Mouse (Mus musculus): ENCODE measurements around the gene Rad51b. TPM values are rescaled to one million over a fixed set of nuclear protein-coding genes. Genes with fewer than 3 reads are reported as not detected.

The Rad51b gene
- total RNA-seq, 1 experiment from 2014 or later, result 0.70 TPM

DNA sequence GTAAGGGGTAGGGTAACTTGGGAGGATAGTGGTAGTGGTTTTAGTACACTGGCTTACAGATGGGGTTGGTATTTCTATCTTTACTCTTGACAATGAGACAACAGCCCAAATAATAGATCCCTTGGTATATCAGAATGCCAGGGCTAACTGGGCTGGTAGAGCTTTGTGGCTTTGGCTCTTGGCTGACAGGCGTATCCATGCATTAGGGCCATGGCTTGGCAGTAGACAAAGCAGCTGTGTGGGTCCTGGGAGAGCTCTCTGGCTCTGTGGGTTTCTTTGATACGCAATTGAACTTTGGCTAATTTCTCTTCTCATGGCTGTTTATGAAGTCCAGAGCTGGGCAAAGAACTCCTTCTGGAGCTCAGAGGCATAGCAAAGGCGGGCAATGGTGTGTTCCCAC lies 488.6 kb downstream of the Rad51b start:
- no peak for ATAC-seq (ENCODE audit: extremely low read depth, insufficient number of reproducible peaks, low FRiP score, poor library complexity, severe bottlenecking)

DNA sequence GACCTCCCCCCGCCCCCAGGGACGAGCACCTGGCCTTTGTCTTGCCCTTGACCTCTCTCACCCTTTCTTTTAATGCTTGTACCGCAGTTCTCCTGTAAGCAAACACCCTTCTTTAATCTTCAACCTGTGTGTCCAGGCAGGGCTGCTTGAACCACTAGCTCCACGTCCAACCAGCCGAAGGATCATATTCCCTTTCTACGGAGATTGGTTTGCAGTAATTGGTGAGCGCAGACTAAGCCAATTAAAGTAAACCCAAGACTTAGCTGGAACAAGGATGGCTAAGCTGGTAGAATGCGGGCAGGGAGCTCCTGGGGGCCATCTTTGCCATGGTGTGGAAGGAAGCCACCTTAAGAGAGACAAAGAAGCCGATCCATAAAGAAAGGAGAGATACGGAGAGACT lies 490.5 kb downstream of the Rad51b start:
- ATAC-seq (ENCODE audit: extremely low read depth, insufficient number of reproducible peaks, low FRiP score, poor library complexity, severe bottlenecking), result no peak

DNA sequence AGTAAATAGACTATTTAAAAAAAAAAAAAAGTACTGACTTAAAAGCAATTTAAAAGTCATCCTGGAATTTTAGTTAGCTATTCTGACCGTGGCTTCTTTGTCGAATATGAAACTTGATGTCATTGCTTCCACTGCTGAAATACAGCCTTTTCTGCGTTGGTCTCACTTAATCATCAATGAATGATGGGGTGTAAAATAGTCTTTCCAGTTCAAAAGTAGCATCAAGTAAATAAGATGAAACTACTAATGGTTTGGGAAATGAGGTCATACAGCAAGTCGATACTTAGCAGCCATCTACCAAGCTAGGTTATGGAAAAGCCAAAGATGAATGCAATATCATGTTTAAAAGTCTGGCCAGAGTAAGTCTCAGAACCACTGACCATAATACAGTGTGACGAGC lies 491.3 kb downstream of the Rad51b start:
- ATAC-seq (ENCODE audit: extremely low read depth, insufficient number of reproducible peaks, low FRiP score, poor library complexity, severe bottlenecking), result no peak

DNA sequence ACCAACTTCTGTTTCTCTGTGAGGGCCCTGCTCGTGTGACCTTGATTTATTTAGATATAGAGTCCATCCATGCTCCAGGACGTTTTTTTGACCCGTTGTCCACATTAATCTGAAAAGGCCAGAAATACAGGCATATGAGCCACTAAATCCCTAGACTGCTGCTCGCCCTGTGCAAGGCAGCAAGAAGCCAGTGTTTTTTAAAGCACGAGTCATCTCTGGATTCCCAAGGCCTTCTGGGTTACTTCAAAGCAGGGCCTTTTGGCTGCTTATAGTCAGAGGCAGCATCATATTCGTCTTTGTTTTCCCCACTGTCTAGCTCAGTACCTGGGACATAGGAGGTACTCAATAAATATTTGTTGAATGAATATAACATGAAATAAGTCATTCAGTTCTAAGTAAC lies 492.4 kb downstream of the Rad51b start:
- ATAC-seq (ENCODE audit: extremely low read depth, insufficient number of reproducible peaks, low FRiP score, poor library complexity, severe bottlenecking), result no peak

DNA sequence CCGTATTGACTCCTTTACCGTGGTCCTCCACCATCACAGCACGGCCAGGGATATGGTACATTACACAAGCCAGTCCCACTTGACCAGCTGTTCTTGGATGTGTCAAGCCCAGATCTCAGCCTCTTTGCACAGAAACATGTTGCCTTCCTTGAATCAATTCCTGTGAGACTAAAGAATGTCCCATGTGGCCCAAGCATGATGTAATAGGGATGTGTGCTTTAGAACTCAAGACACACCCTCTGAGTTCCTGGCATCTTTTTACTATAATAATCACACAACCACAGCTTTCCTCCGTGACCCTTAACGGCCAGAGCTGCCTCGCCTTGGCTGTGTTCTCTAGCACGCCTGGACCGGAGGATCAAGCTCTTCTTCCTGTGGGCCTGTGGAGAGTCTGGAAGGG lies 496.3 kb downstream of the Rad51b start:
- no peak for ATAC-seq (ENCODE audit: extremely low read depth, insufficient number of reproducible peaks, low FRiP score, poor library complexity, severe bottlenecking)

DNA sequence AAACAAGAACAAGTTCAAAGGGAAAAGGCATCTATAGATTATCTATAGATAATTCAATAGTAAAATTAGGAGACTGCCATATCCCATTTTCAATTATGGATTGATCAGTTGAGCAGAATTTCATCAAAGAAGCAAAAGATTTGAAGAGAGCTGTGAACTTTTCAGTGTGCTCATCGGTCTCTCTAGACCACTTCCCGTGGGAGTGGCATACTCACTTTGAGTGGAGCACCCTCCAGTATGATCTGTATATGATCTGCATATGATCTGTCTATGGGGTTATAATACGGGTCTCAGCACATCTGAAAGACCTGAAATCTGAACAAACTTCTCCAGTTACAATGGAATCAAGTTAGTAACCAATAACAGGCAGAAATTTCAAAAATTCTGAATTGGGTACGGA lies 497.7 kb downstream of the Rad51b start:
- ATAC-seq (ENCODE audit: extremely low read depth, insufficient number of reproducible peaks, low FRiP score, poor library complexity, severe bottlenecking), result no peak

DNA sequence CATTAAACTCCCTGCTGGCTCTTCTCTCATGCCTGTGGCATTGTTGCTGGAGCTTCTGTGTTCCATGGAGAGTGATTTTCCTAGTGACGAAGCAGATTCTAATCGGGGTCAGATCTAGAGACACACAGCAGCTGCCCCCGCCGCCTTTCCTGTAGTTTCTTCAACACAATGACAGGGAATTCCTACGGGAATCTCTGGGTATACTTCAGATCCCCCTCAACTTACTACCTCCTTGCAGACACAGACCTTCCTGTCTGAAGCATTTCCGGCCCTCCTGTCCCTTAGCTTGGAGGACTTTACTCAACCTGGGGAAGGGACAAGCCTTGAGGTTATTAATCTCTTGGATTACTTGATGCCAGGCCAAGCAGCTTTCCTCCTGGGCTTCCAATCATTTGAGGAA lies 499.2 kb downstream of the Rad51b start:
- ATAC-seq (ENCODE audit: extremely low read depth, insufficient number of reproducible peaks, low FRiP score, poor library complexity, severe bottlenecking), result no peak

DNA sequence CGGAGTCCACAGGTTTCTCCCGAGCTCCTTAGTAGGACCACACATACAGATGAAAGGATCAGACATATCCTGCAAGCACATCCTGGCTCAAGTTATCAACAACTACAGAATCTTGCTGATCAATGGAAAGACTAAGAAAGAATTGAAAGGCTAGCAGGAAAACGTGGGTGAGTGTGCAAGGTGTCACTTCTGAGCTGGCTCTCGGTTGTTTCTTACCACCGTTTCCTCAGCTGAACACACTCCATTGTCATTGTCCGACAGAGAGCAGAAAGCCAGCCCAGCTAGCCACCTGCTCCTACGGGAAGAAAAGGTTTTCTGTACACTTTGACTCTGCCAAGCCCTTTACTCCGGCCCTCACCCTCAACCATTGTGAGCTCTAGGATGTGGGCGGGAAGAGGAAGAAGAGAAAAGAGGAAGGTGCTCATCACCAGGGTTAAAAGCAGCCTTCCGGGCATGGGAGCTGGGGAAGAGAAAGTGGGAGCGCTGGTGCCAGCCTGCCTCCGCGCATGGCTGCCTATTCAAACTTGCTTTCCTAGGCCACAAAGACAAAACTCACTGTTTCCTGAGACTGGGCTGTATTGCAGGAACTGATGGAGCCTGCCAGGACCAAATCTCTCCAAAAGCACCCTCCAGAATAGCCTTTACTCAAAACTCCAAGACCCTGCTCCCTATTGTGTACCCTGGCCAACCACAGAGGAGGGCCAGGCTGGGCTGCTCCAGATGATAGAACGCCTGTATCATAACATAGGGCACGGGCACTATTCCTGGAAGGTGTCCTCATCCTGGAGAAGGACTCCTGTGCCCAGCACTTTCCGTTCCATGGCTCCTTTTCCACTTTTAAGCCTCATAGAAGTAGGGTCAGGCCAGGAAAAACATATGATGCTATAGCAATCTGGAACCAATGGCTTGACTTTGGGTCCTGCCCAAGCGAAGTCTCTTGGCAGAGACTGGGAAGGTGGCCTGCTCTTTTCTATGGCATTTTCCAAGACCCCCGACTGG lies 500.0 kb downstream of the Rad51b start:
- no peak for ATAC-seq (ENCODE audit: extremely low read depth, insufficient number of reproducible peaks, low FRiP score, poor library complexity, severe bottlenecking)

DNA sequence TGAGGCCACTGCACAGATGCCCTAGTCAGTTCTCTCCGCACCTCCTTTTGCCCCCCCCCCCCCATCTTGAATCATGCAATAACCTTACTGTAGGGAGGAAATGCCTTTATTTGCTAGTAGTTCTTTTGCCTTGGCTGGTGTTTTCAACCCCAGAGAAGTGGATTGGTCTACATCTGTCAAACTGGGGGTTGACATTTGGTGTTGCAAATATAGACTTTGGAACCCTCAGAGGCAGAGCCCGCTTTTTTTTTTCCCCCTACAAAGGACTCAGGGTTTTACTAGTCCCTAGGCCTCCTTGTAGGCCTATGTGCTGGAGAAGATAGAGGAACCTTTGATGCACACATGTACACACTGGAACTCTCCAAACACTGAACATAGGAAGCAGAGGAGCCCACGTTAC lies 501.4 kb downstream of the Rad51b start:
- ATAC-seq (ENCODE audit: extremely low read depth, insufficient number of reproducible peaks, low FRiP score, poor library complexity, severe bottlenecking), result no peak

DNA sequence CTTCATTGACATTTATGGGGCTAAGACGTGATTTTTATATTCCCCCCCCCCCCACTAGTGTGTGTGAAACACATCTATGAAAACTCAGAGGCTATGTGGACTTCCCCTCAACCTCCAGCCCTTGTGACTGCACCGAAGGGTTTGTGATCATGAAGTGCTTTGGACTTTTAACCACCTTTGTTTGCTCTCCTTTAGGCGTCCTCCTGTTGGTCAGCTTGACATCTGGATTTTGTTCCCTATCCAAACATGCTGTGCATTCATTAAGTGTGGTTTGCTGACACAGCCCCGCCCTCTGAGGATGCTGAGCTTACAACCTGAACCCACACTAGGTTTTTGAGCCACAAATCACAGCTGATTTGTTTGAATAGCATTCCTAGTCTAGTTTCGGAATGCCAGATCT lies 502.3 kb downstream of the Rad51b start:
- ATAC-seq (ENCODE audit: extremely low read depth, insufficient number of reproducible peaks, low FRiP score, poor library complexity, severe bottlenecking), result no peak

DNA sequence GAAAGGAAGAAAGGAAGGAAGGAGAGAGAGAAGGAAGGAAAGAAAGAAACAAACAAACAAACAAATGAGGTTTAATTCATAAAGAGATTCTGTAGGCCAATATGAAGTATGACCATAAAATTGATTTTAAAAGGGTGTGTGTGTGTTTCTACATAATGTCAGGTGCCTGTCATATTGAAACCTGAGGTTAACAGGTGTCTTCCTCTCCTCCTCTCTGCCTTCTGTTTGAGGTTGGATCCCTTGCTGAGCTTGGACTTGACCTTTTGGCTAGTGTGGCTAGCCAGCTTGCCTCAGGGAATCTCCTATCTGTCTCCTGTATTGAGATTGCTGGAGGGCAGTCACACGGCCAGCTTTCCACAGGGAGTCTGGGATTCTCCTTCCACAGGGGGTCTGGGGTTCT lies 506.6 kb downstream of the Rad51b start:
- ATAC-seq (ENCODE audit: extremely low read depth, insufficient number of reproducible peaks, low FRiP score, poor library complexity, severe bottlenecking), result no peak

DNA sequence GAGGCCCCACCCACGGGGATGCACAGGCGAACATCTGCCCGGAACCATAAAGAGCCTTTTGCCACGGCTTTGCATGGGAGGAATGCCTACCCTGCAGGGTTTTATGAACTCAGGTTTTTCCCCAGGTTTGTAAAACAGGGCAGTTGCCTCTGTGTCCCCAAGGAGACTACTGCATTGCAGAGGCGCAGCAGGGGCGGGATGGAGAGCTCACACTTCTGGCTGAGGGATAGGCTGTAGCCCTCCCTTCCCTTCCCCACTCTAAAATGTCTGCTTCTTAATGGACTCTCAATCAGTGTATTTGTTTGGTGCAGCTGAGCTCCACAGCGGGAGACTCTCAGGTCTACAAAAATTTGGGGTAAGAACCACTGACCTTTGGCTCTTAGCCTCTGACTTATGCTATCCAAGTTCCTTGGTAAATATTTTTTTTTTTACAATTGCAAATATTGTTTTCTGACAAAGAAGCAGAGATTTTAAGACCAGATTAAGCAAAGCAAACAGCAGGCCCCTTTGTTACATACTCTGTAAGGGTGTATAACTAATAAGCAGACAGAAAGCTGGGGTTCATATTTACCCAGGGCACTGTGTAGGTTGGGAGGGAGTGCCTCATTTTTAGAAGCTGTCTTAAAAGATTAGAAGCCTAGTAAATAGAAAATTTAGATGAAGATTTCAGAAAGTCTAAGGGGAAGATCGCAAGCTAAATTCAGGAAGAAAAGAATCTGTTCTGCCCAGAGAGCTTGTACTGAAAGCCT lies 507.9 kb downstream of the Rad51b start:
- ATAC-seq (ENCODE audit: extremely low read depth, insufficient number of reproducible peaks, low FRiP score, poor library complexity, severe bottlenecking), result no peak

DNA sequence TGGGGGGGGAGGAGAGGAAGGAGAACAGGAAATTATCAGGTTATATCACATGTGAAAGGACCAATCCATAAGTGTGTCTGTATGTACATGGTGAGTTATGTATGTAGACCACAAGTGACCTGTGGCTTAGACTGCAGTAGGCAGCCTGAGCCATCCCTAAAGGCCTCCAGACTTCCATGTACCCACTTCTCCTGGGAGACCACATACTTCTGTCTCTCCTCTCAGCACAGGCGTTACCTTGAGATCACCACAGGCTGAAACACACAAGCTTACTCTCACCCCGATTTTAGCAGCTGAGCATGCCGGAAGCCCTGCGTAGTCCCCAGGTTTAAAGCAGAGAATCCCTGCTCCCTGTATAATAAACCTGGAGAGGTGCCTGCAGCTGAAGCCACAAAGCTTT lies 509.9 kb downstream of the Rad51b start:
- no peak for ATAC-seq (ENCODE audit: extremely low read depth, insufficient number of reproducible peaks, low FRiP score, poor library complexity, severe bottlenecking)

DNA sequence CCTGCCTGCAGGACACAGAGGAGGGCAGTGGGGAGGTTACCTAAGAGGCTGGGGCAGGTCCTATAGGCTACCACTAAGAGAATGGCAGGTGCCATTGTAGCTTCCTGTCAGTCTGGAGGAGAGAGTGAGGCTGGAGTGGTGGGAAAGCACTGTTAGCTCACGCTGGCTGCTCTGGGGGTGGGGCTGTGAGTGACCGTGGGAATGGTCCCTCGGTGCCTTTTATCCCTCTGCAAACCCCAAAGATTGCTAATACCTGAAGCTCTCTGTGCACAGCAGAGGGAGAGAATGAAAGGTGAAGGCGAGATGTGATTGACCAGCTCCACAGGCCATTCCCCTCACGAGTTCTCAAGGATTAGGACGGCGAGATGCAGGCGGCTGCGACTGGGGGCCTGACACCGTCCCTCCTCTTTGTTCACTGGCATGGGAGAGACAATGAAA lies 510.3 kb downstream of the Rad51b start:
- no peak for ATAC-seq (ENCODE audit: extremely low read depth, insufficient number of reproducible peaks, low FRiP score, poor library complexity, severe bottlenecking)

DNA sequence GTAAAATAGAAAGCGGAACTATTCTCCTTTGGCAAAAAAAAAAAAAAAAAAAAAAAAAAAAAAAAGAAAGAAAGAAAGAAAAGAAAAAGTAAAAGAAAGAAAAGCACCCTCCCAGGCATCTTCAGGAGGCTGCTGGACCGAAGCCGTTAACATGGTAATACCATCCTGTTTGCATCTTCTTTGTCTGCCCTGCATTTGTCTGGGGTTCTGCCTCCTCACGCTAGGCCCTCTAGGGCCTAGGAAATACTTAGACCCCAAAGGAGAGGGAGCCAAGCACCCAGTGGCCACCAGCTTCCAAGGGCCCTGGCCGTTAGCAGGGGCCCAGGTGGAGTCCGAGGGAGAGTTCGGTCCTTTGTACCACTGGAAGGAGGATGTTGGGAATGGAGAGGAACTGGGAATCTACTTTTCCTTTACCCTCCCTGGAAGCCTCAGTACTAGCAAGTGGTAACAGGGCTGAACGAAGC lies 510.9 kb downstream of the Rad51b start:
- no peak for ATAC-seq (ENCODE audit: extremely low read depth, insufficient number of reproducible peaks, low FRiP score, poor library complexity, severe bottlenecking)

DNA sequence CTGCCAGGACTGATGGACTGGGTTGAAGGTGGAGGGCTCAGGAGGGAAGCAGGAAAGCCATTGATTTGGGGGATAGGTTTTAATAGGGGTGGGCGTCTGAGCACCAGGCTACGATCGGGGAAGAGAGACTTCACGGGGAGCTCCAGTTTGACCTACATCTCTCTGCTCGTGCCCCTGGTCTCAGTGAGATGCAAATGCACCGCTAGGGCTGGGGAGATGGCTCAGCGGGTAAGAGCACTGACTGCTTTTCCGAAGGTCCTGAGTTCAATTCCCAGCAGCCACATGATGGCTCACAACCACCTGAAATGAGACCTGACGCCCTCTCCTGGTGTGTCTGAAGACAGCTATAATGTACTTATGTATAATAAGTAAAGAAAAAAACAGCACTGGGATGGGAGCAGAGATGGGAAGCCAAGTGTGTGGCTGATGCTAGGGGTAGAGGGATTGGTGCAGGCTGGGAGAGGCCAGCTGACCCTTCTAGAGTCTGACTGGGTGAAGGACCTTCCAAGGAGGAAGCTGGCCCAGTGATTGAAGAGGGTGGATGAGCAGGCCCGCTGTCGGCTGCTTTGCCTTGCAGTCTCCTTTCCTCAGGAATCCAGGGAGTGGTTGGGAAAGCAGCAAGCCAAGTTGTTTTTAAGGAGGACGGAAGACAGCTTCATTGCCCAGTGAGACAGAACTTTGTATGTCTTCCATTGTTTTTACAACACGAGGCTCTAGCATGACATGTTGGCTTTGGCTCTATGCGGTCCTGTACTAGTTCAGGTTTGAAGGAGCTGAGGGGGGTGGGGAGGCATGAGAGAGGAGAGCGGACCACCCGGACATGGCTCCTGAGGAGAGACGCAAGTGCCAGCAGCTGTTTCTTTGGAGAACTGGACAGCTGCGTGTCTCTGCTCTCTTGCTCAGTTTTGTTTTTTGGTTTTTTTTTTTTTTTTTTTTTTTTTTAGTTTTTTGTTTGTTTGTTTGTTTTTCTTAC lies 511.6 kb downstream of the Rad51b start:
- no peak for ATAC-seq (ENCODE audit: extremely low read depth, insufficient number of reproducible peaks, low FRiP score, poor library complexity, severe bottlenecking)

DNA sequence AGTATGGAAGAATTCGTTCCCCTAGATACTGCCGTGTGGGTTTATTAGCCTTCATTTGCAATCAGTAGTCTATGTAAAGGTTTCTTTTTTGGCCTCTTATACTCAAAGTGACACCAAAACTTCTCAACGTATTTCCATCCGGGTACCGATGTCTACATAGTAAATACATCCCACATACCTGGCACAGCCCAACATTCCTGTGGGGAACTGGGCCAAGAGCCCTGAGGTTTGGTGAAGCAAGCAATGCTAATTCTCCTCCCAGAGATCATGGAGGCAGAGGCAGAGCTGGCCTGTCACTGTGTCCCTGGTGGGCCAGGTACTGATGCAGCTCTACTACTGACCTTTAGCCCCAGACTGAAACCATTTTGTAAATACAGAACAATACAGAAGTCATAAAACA lies 512.4 kb downstream of the Rad51b start:
- ATAC-seq (ENCODE audit: extremely low read depth, insufficient number of reproducible peaks, low FRiP score, poor library complexity, severe bottlenecking), result no peak

DNA sequence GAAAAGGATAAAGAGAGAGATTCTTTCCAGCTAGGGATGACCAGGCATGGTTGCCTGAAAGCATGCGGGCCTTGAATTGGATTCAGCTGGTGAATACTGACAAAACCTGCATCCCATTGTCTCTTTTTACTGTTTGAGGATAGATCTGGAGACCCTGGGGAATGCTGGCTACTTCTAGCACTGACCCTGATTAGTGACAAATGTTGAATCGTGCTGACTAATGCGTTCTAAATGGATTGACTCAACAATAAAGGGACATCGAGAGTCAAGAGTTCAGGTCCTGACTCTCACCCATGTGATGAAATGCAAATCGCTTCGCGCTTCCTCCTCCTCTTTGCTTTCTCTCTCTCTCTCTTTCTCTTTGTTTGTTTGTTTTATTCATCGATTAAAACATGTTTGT lies 515.3 kb downstream of the Rad51b start:
- ATAC-seq (ENCODE audit: extremely low read depth, insufficient number of reproducible peaks, low FRiP score, poor library complexity, severe bottlenecking), result no peak
